Comparison of ENCODE assay signal across 23 mouse cellular contexts in genomic region chr6:7578031-7578430, GRCm38 (mm10). TPM values are rescaled to one million over a fixed set of nuclear protein-coding genes. Genes with fewer than 3 reads are reported as not detected.
DNase-seq lines count a peak whose midpoint lies in the region; ATAC-seq and TF ChIP-seq lines count a peak whose summit lies in the region.
"Had no signal": no experiment of that assay in that cellular context is flagged by ENCODE, and none has a peak within 500 bp of the region (broad histone marks: within the 10 kb centered on the region; RNA-seq: fewer than 3 reads in every experiment).

No protein-coding gene starts in this region.

- no peaks in the 10 kb centered on the region for H3K27me3 ChIP-seq in heart, embryonic 14.5 days (ENCODE audit: control insufficient read depth, insufficient read depth, low read length)
- no peaks in the 10 kb centered on the region for H3K27me3 ChIP-seq in kidney, postnatal 0 days (ENCODE audit: insufficient read depth, low read length)
- H3K27me3 ChIP-seq in liver, embryonic 11.5 days (replicated peaks; ENCODE audit: control insufficient read depth, insufficient read depth, low read length), result no peaks in the 10 kb centered on the region
- H3K27me3 ChIP-seq: CH12.LX; embryonic facial prominence, embryonic 15.5 days; forebrain, embryonic 12.5 days; intestine, embryonic 15.5 days had no signal

- no peaks in the 10 kb centered on the region for H3K36me3 ChIP-seq in heart, embryonic 14.5 days (ENCODE audit: control insufficient read depth, insufficient read depth, low read length)
- no peaks in the 10 kb centered on the region for H3K36me3 ChIP-seq in kidney, postnatal 0 days (ENCODE audit: insufficient read depth, low read length)
- H3K36me3 ChIP-seq in liver, embryonic 11.5 days (ENCODE audit: control insufficient read depth, insufficient read depth, low read length), result no peaks in the 10 kb centered on the region
- H3K36me3 ChIP-seq: embryonic facial prominence, embryonic 15.5 days; forebrain, embryonic 12.5 days; hindbrain, embryonic 10.5 days; intestine, embryonic 15.5 days had no signal

- no peaks in the 10 kb centered on the region for H3K9me3 ChIP-seq in heart, embryonic 14.5 days (ENCODE audit: control insufficient read depth, low read length)
- H3K9me3 ChIP-seq in kidney, postnatal 0 days (replicated peaks; ENCODE audit: low read length), result no peaks in the 10 kb centered on the region
- no peaks in the 10 kb centered on the region for H3K9me3 ChIP-seq in liver, embryonic 11.5 days (ENCODE audit: control insufficient read depth, low read length)
- H3K9me3 ChIP-seq: embryonic facial prominence, embryonic 15.5 days; forebrain, embryonic 12.5 days; hindbrain, embryonic 10.5 days; intestine, embryonic 15.5 days had no signal

- H3K4me2 ChIP-seq in heart, embryonic 14.5 days (ENCODE audit: low read length), result no peak overlapping the region
- H3K4me2 ChIP-seq in kidney, postnatal 0 days (ENCODE audit: low read length), result no peak overlapping the region
- H3K4me2 ChIP-seq in liver, embryonic 11.5 days, result no peak overlapping the region
- H3K4me2 ChIP-seq: embryonic facial prominence, embryonic 15.5 days; forebrain, embryonic 12.5 days; hindbrain, embryonic 14.5 days; intestine, embryonic 15.5 days had no signal

- H3K9ac ChIP-seq in heart, embryonic 14.5 days (ENCODE audit: low read length), result no peak overlapping the region
- H3K9ac ChIP-seq in kidney, postnatal 0 days (ENCODE audit: low read depth, low read length), result no peak overlapping the region
- no peak overlapping the region for H3K9ac ChIP-seq in liver, embryonic 11.5 days (ENCODE audit: low read depth, low read length)
- H3K9ac ChIP-seq: embryonic facial prominence, embryonic 15.5 days; forebrain, embryonic 12.5 days; hindbrain, embryonic 14.5 days; intestine, embryonic 15.5 days had no signal

- ATAC-seq in heart, embryonic 14.5 days (ENCODE audit: insufficient number of reproducible peaks, insufficient read depth, low FRiP score, low read depth), result peak; percentile 21; the same call in 1 of the 2 replicates
- no peak for ATAC-seq in kidney, postnatal 0 days (replicated peaks; ENCODE audit: low FRiP score, low read depth)
- no peak for ATAC-seq in liver, embryonic 11.5 days (replicated peaks; ENCODE audit: low FRiP score)
- ATAC-seq: forebrain, embryonic 16.5 days; intestine, embryonic 15.5 days had no signal

- H3K4me1 ChIP-seq in heart, embryonic 14.5 days (ENCODE audit: control insufficient read depth in 2 of 2, insufficient read depth in 2 of 2, low read length in 2 of 2), result no peaks in the 10 kb centered on the region
- H3K4me1 ChIP-seq in kidney, postnatal 0 days (replicated peaks; ENCODE audit: insufficient read depth, low read length), result no peaks in the 10 kb centered on the region
- H3K4me1 ChIP-seq in liver, embryonic 11.5 days (replicated peaks; ENCODE audit: control insufficient read depth, insufficient read depth, low read length), result no peaks in the 10 kb centered on the region
- H3K4me1 ChIP-seq: embryonic facial prominence, embryonic 15.5 days; forebrain, embryonic 12.5 days; hindbrain, embryonic 10.5 days; intestine, embryonic 15.5 days had no signal

- H3K4me3 ChIP-seq in heart, embryonic 14.5 days (ENCODE audit: control insufficient read depth in 1 of 2, insufficient read depth in 1 of 2, low read depth in 1 of 2, low read length in 2 of 2), result no peak overlapping the region
- H3K4me3 ChIP-seq in kidney, postnatal 0 days (replicated peaks; ENCODE audit: low read depth, low read length), result no peak overlapping the region
- H3K4me3 ChIP-seq in liver, embryonic 11.5 days (ENCODE audit: low read depth, low read length), result no peak overlapping the region
- H3K4me3 ChIP-seq: embryonic facial prominence, embryonic 15.5 days; forebrain, embryonic 12.5 days; heart, adult 2 months; hindbrain, embryonic 10.5 days; intestine, embryonic 15.5 days had no signal

- H3K27ac ChIP-seq in heart, embryonic 14.5 days (replicated peaks in 1 of 2; ENCODE audit: control insufficient read depth in 1 of 2, insufficient read depth in 1 of 2, low read depth in 2 of 2, low read length in 2 of 2), result no peak overlapping the region
- no peak overlapping the region for H3K27ac ChIP-seq in kidney, postnatal 0 days
- no peak overlapping the region for H3K27ac ChIP-seq in liver, embryonic 11.5 days (ENCODE audit: low read depth, low read length)
- H3K27ac ChIP-seq: embryonic facial prominence, embryonic 15.5 days; forebrain, embryonic 12.5 days; heart, adult 2 months; hindbrain, embryonic 10.5 days; hindbrain, embryonic 14.5 days; intestine, embryonic 15.5 days had no signal

- no peak for DNase-seq in heart, postnatal 25 days (ENCODE audit: low spot score)
- DNase-seq in kidney, postnatal 0 days (ENCODE audit: low spot score), result peak; percentile 24
- DNase-seq in kidney, adult 11 months, result no peak
- DNase-seq in NIH3T3 (ENCODE audit: low read depth), result peak; percentile 62
- no peak for DNase-seq in liver, embryonic 11.5 days (ENCODE audit: low spot score)
- no peak for DNase-seq in layer of hippocampus, postnatal 10 days (ENCODE audit: low spot score in 2 of 2)
- DNase-seq: adrenal gland, adult 8-10 months; adrenal gland, postnatal 36 days; cerebellum, adult 2 months; cerebellum, postnatal 10 days; embryo, embryonic 11 days; gastrocnemius, postnatal 10 days; heart, adult 2 months had no signal

- WGBS in heart, embryonic 14.5 days, result 42% methylated on average over 1 of the region's 1 CpGs
- 45% methylated on average over 1 of the region's 1 CpGs for WGBS in kidney, postnatal 0 days
- WGBS in liver, embryonic 11.5 days, result 67% methylated on average over 1 of the region's 1 CpGs

- TF ChIP-seq CTCF in kidney, postnatal 0 days (IDR thresholded peaks at IDR 0.05; ENCODE audit: low read depth), result no peak

- intact Hi-C loops in heart, postnatal 25 days (cut with DNase I), result no loop called here

RNA-seq across cellular contexts. Expression of gene Tac1, which starts 23.4 kb away (rescaled TPM):
- polyA plus RNA-seq in heart, embryonic 14.5 days (2014; fragmentation: Nextera tagmentation; extraction: Ambion mirVana), result 0.30 and 0.32 TPM in 2 replicates
- under 1 TPM in 1 of 2 experiments, not detected in 1; 0.29 TPM for total RNA-seq in heart, postnatal 25 days (2021)
- polyA plus RNA-seq in kidney, postnatal 0 days (2015; fragmentation: Nextera tagmentation; extraction: Ambion mirVana), result 0.24 and 0.68 TPM in 2 replicates
- polyA plus RNA-seq in liver, embryonic 11.5 days (2014; fragmentation: Nextera tagmentation; extraction: Ambion mirVana), result 0.32 TPM in 1 of 2 replicates, not detected in the other
- 10 to 100 TPM; 16.2 to 16.6 TPM for total RNA-seq in layer of hippocampus, postnatal 10 days (2021)
- total RNA-seq: adrenal gland, adult 8-10 months; CH12.LX; common myeloid progenitor, adult 5-6 weeks; gastrocnemius, postnatal 4 days had no signal

Comparison
In these comparisons a context has a peak if more than half of its experiments do, and no peak if none do; other contexts are left out.
1. DNase-seq: peak in kidney, postnatal 0 days (single experiment) and NIH3T3 (single experiment); none in heart, postnatal 25 days (single experiment), kidney, adult 11 months (single experiment), liver, embryonic 11.5 days (single experiment) and layer of hippocampus, postnatal 10 days (0 of 2).